Mouse (Mus musculus) gonadal fat pad, adult 2 months (tissue): ENCODE measurements around the gene Bcl2l11. TPM values are rescaled to one million over a fixed set of nuclear protein-coding genes. Genes with fewer than 3 reads are reported as not detected.

Experiments used
- DNase-seq: peaks from one replicate; pipeline ENCODE4 v3.0.0-alpha.2; 2012; ENCODE audit warnings: low read depth
- polyA plus RNA-seq: library from polyadenylated mRNA; depleted of rRNA; stranded (reverse); fragments of >200 nt; gene quantifications from 2 replicates; pipeline ENCODE4 v1.2.3, GENCODE M21; 2012

Gene Bcl2l11
- polyA plus RNA-seq, 1 experiment, result 15.2 TPM

- no peak for DNase-seq
Measured at GRCm38 (mm10) chr2:128111537-128111936, 14.3 kb upstream of the Bcl2l11 start.

- no peak for DNase-seq
Measured at GRCm38 (mm10) chr2:128114621-128115020, 11.2 kb upstream of the Bcl2l11 start.

GRCm38 (mm10) chr2:128115579-128115978, 10.3 kb upstream of the Bcl2l11 start:
- no peak for DNase-seq

- no peak for DNase-seq
Measured at GRCm38 (mm10) chr2:128117605-128118004, 8.2 kb upstream of the Bcl2l11 start.

GRCm38 (mm10) chr2:128118971-128119370, 6.9 kb upstream of the Bcl2l11 start:
- no peak for DNase-seq

- DNase-seq, result no peak
Measured at GRCm38 (mm10) chr2:128122491-128122890, 3.3 kb upstream of the Bcl2l11 start.

- no peak for DNase-seq
Measured at GRCm38 (mm10) chr2:128122891-128123771, 2.7 kb upstream of the Bcl2l11 start.

- DNase-seq, result no peak
Measured at GRCm38 (mm10) chr2:128123921-128124683, 1.7 kb upstream of the Bcl2l11 start.

GRCm38 (mm10) chr2:128124693-128125092, 1.1 kb upstream of the Bcl2l11 start:
- no peak for DNase-seq

GRCm38 (mm10) chr2:128126591-128127051, 783 bp downstream of the Bcl2l11 start:
- no peak for DNase-seq

GRCm38 (mm10) chr2:128127121-128127671, 1.4 kb downstream of the Bcl2l11 start:
- no peak for DNase-seq

- no peak for DNase-seq
Measured at GRCm38 (mm10) chr2:128127691-128128292, 2.0 kb downstream of the Bcl2l11 start.

GRCm38 (mm10) chr2:128128532-128128931, 2.7 kb downstream of the Bcl2l11 start:
- DNase-seq, result no peak

- no peak for DNase-seq
Measured at GRCm38 (mm10) chr2:128131503-128131902, 5.7 kb downstream of the Bcl2l11 start.

GRCm38 (mm10) chr2:128132635-128133034, 6.8 kb downstream of the Bcl2l11 start:
- no peak for DNase-seq

- no peak for DNase-seq
Measured at GRCm38 (mm10) chr2:128133865-128134264, 8.0 kb downstream of the Bcl2l11 start.

- DNase-seq, result no peak
Measured at GRCm38 (mm10) chr2:128134474-128134873, 8.6 kb downstream of the Bcl2l11 start.

- DNase-seq, result no peak
Measured at GRCm38 (mm10) chr2:128134948-128135347, 9.1 kb downstream of the Bcl2l11 start.

- no peak for DNase-seq
Measured at GRCm38 (mm10) chr2:128136769-128137433, 11.1 kb downstream of the Bcl2l11 start.

- DNase-seq, result no peak
Measured at GRCm38 (mm10) chr2:128137480-128138276, 11.8 kb downstream of the Bcl2l11 start.

- DNase-seq, result no peak
Measured at GRCm38 (mm10) chr2:128138924-128139323, 13.1 kb downstream of the Bcl2l11 start.
